Mouse (Mus musculus) intestine, postnatal 0 days (tissue): ENCODE results near the gene Clint1. TPM values are rescaled to one million over a fixed set of nuclear protein-coding genes. Genes with fewer than 3 reads are reported as not detected.
A peak's percentile ranks its signal among the peaks of the same experiment; 100 is the strongest.

ENCODE experiments used
- ATAC-seq: fragments of 200-750 bp; cut with Nextera tagmentation; 2 replicates; pipeline ENCODE4 v1.8.0; 2017; ENCODE audit warnings: mild to moderate bottlenecking, moderate TSS enrichment, moderate library complexity
- H3K27ac ChIP-seq: fragments of 300-500 bp; sonication (generic); 2 replicates; pipeline ENCODE4 v1.5.1; 2014; ENCODE audit warnings: mild to moderate bottlenecking, low read depth, low read length, moderate library complexity
- H3K27me3 ChIP-seq: fragments of 300-500 bp; sonication (generic); replicated peaks from 2 replicates; pipeline ENCODE4 v1.6.1; 2014; ENCODE audit warnings: low read length, mixed read lengths; ENCODE audit not compliant: control insufficient read depth, insufficient read depth
- H3K36me3 ChIP-seq: fragments of 300-500 bp; sonication (generic); 2 replicates; pipeline ENCODE4 v1.6.1; 2014; ENCODE audit warnings: mild to moderate bottlenecking, moderate library complexity; ENCODE audit not compliant: control insufficient read depth, insufficient read depth
- H3K4me1 ChIP-seq: fragments of 300-500 bp; sonication (generic); replicated peaks from 2 replicates; pipeline ENCODE4 v1.6.1; 2014; ENCODE audit warnings: antibody characterized with exemption, low read length, mixed read lengths; ENCODE audit not compliant: control insufficient read depth, insufficient read depth
- H3K4me2 ChIP-seq: fragments of 300-500 bp; sonication (generic); replicated peaks from 2 replicates; pipeline ENCODE4 v1.6.1; 2014; ENCODE audit warnings: low read depth, mild to moderate bottlenecking, moderate library complexity
- H3K4me3 ChIP-seq: fragments of 300-500 bp; sonication (generic); 2 replicates; pipeline ENCODE4 v1.5.1; 2014; ENCODE audit warnings: low read depth, low read length
- H3K9ac ChIP-seq: fragments of 300-500 bp; sonication (generic); 2 replicates; pipeline ENCODE4 v1.6.1; 2014; ENCODE audit warnings: mild to moderate bottlenecking, low read depth, low read length
- H3K9me3 ChIP-seq: fragments of 300-500 bp; sonication (generic); 2 replicates; pipeline ENCODE4 v1.6.1; 2016; ENCODE audit warnings: mixed run types; ENCODE audit not compliant: control insufficient read depth
- CTCF ChIP-seq: sonication (generic); IDR thresholded peaks from 2 replicates; pipeline ENCODE4 v1.5.1; 2016; ENCODE audit warnings: low read depth, mild to moderate bottlenecking, control low read depth, antibody characterized with exemption, moderate library complexity
- WGBS: fragments of 180-500 bp; shearing (Covaris S2); extraction: QIAGEN DNeasy Blood & Tissue Kit; methylation state at CpG from one replicate; pipeline ENCODE4 v1.1.7; 2014; 5-methylcytosine and 5-hydroxymethylcytosine counted together
- polyA plus RNA-seq: library from polyadenylated mRNA; unstranded; fragments of >200 nt; fragmentation: Nextera tagmentation; extraction: Ambion mirVana; gene quantifications from 2 replicates; pipeline ENCODE4 v1.2.1, GENCODE M21; 2015

The Clint1 gene
- polyA plus RNA-seq, 1 experiment from 2014 or later, result 171 TPM

- Histone ChIP-seq H3K9me3 (no peaks in the 10 kb centered on the region), H3K36me3 (no peaks in the 10 kb centered on the region)
- no peak for ATAC-seq
These were observed 44.0 kb upstream of the Clint1 start for GRCm38 (mm10) chr11:45807820-45808219.

GRCm38 (mm10) chr11:45809424-45809823 is 42.4 kb upstream of the Clint1 start:
- peak overlapping the region; percentile 96 for H3K27ac ChIP-seq
- 0 out of 2 replicates have a peak overlapping the region, but pooled peaks have one; percentile 4 for H3K9ac ChIP-seq
- peak overlapping the region; percentile 21 for H3K4me2 ChIP-seq
- H3K36me3 ChIP-seq, result no peaks in the 10 kb centered on the region
- no peaks in the 10 kb centered on the region for H3K27me3 ChIP-seq
- no peak for TF ChIP-seq CTCF
- 29% methylated on average over 5 of the region's 5 CpGs for WGBS
- peak; percentile 58 for ATAC-seq
- peaks cover 11% of the 10 kb centered on the region; the same call in 1 of the 2 replicates for H3K4me1 ChIP-seq
- no peaks in the 10 kb centered on the region for H3K9me3 ChIP-seq
- no peak overlapping the region for H3K4me3 ChIP-seq

More at GRCm38 (mm10) chr11:45807820-45808219, 44.0 kb upstream of the Clint1 start:
- Histone ChIP-seq H3K4me2 (no peak overlapping the region), H3K9ac (no peak overlapping the region), H3K27me3 (no peaks in the 10 kb centered on the region), H3K4me1 (peaks cover 11% of the 10 kb centered on the region; the same call in 1 of the 2 replicates), H3K4me3 (no peak overlapping the region), H3K27ac (peak overlapping the region; percentile 96)
- WGBS, result 75% methylated on average over 12 of the region's 12 CpGs
- no peak for TF ChIP-seq CTCF

GRCm38 (mm10) chr11:45810056-45810455 is 41.8 kb upstream of the Clint1 start:
- no peak for TF ChIP-seq CTCF
- Histone ChIP-seq H3K4me2 (no peak overlapping the region), H3K9me3 (no peaks in the 10 kb centered on the region), H3K4me3 (no peak overlapping the region), H3K9ac (0 out of 2 replicates have a peak overlapping the region, but pooled peaks have one; percentile 18), H3K27ac (peak overlapping the region; percentile 96), H3K27me3 (no peaks in the 10 kb centered on the region), H3K36me3 (no peaks in the 10 kb centered on the region), H3K4me1 (peaks cover 11% of the 10 kb centered on the region; the same call in 1 of the 2 replicates)
- ATAC-seq, result no peak; the same call in 1 of the 2 replicates
- WGBS, result 39% methylated on average over 6 of the region's 6 CpGs

- no peak for TF ChIP-seq CTCF
- ATAC-seq, result peak; percentile 70
- Histone ChIP-seq H3K4me2 (no peak overlapping the region), H3K9ac (no peak overlapping the region), H3K27me3 (no peaks in the 10 kb centered on the region), H3K4me1 (peaks cover 11% of the 10 kb centered on the region; the same call in 1 of the 2 replicates), H3K27ac (peak overlapping the region; percentile 96), H3K4me3 (no peak overlapping the region), H3K9me3 (no peaks in the 10 kb centered on the region), H3K36me3 (no peaks in the 10 kb centered on the region)
- WGBS, result 51% methylated on average over 8 of the region's 8 CpGs
These were observed 41.0 kb upstream of the Clint1 start for GRCm38 (mm10) chr11:45810805-45811204.

- 77% methylated on average over 10 of the region's 10 CpGs for WGBS
These were observed 36.2 kb upstream of the Clint1 start for GRCm38 (mm10) chr11:45815603-45816002.

GRCm38 (mm10) chr11:45816712-45817111 is 35.1 kb upstream of the Clint1 start:
- Histone ChIP-seq H3K4me2 (no peak overlapping the region), H3K36me3 (no peaks in the 10 kb centered on the region), H3K27ac (no peak overlapping the region), H3K4me3 (no peak overlapping the region), H3K27me3 (no peaks in the 10 kb centered on the region), H3K4me1 (no peaks in the 10 kb centered on the region), H3K9ac (no peak overlapping the region), H3K9me3 (no peaks in the 10 kb centered on the region)
- ATAC-seq, result peak; percentile 73
- no peak for TF ChIP-seq CTCF
- WGBS, result 17% methylated on average over 1 of the region's 1 CpGs

More at GRCm38 (mm10) chr11:45815603-45816002, 36.2 kb upstream of the Clint1 start:
- Histone ChIP-seq H3K9ac (no peak overlapping the region), H3K9me3 (no peaks in the 10 kb centered on the region), H3K27me3 (no peaks in the 10 kb centered on the region), H3K4me2 (no peak overlapping the region), H3K4me1 (no peaks in the 10 kb centered on the region), H3K4me3 (no peak overlapping the region), H3K27ac (no peak overlapping the region), H3K36me3 (no peaks in the 10 kb centered on the region)
- ATAC-seq, result no peak
- no peak for TF ChIP-seq CTCF
